Comparison of ENCODE assay signal across 20 mouse cellular contexts in the genomic region with DNA sequence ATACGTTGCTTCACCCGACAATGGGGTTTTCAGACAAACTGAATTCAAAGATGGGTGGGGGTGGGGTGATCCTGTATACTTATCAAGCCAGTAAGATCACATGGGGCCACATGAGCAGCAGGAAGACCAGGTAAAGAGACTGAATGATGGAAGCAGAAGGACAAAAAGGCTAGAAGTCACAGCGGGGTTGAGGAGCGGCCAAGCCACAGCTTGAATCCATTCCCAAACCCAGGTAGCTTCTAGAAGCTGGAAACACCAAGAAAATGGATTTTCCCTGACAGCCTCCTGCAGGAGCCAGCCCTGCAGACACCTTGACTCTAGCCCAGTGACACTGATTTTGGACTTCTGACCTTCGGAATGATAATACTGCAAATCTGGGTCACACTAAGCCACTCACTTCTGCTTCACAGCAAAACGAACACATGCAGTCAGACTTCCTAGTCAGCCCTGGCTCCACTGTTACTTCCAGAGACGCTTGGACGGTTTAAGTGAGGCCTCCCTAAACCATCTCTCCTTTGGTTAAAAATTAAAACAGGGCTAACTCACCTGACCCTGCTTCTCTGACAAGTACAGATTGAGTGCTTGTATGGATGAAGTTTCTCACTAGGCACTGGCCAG. TPM values are rescaled to one million over a fixed set of nuclear protein-coding genes. Genes with fewer than 3 reads are reported as not detected.
DNase-seq lines count a peak whose midpoint lies in the region; ATAC-seq lines count a peak whose summit lies in the region.
"Had no signal": no experiment of that assay in that cellular context is flagged by ENCODE, and none has a peak within 500 bp of the region (broad histone marks: within the 10 kb centered on the region; RNA-seq: fewer than 3 reads in every experiment).

No protein-coding gene starts in this region.

- no peaks in the 10 kb centered on the region for H3K27me3 ChIP-seq in hindbrain, embryonic 10.5 days (ENCODE audit: insufficient read depth, poor library complexity, severe bottlenecking)
- H3K27me3 ChIP-seq in hindbrain, embryonic 12.5 days: no peaks in the 10 kb centered on the region
- H3K27me3 ChIP-seq in forebrain, embryonic 14.5 days (replicated peaks; ENCODE audit: control insufficient read depth, insufficient read depth, low read length): no peaks in the 10 kb centered on the region
- H3K27me3 ChIP-seq: embryonic facial prominence, embryonic 13.5 days; forebrain, embryonic 15.5 days; liver, embryonic 13.5 days had no signal

- 93% methylated on average over 8 of the region's 8 CpGs for WGBS in hindbrain, embryonic 10.5 days
- 87% methylated on average over 8 of the region's 8 CpGs for WGBS in hindbrain, embryonic 12.5 days
- WGBS in forebrain, embryonic 14.5 days: 92% methylated on average over 8 of the region's 8 CpGs

- ATAC-seq in hindbrain, embryonic 12.5 days (ENCODE audit: low FRiP score): no peak
- no peak for ATAC-seq in forebrain, embryonic 14.5 days
- ATAC-seq: forebrain, embryonic 15.5 days; lung, postnatal 0 days had no signal

- peaks cover 67% of the 10 kb centered on the region for H3K36me3 ChIP-seq in hindbrain, embryonic 10.5 days
- peaks cover 49% of the 10 kb centered on the region for H3K36me3 ChIP-seq in hindbrain, embryonic 12.5 days
- H3K36me3 ChIP-seq in forebrain, embryonic 14.5 days (ENCODE audit: control insufficient read depth, insufficient read depth, low read length): peaks cover 48% of the 10 kb centered on the region

- 0 out of 2 replicates have a peak overlapping the region, but pooled peaks have one; percentile 30 for H3K27ac ChIP-seq in hindbrain, embryonic 10.5 days
- H3K27ac ChIP-seq in hindbrain, embryonic 12.5 days: no peak overlapping the region
- H3K27ac ChIP-seq in forebrain, embryonic 14.5 days (ENCODE audit: low read depth, low read length): no peak overlapping the region
- H3K27ac ChIP-seq: forebrain, embryonic 15.5 days; hindbrain, embryonic 14.5 days; layer of hippocampus, adult 2 months; liver, embryonic 13.5 days had no signal

- no peak overlapping the region for H3K9ac ChIP-seq in hindbrain, embryonic 12.5 days
- H3K9ac ChIP-seq in forebrain, embryonic 14.5 days (ENCODE audit: low read length): no peak overlapping the region
- H3K9ac ChIP-seq: embryonic facial prominence, embryonic 13.5 days; forebrain, embryonic 15.5 days; hindbrain, embryonic 14.5 days; liver, embryonic 13.5 days had no signal

- no peak for DNase-seq in hindbrain, embryonic 10.5 days (ENCODE audit: low spot score)
- peak; percentile 34 to 38 for DNase-seq in cerebellum, postnatal 36 days
- DNase-seq in kidney, adult 8-10 months: peak; percentile 53 to 72
- DNase-seq in kidney, postnatal 14 days: peak; percentile 51
- no peak for DNase-seq in forebrain, embryonic 14.5 days (ENCODE audit: low spot score)
- DNase-seq in urinary bladder, postnatal 25 days (ENCODE audit: low spot score): no peak
- DNase-seq: adrenal gland, adult 2 months; gastrocnemius, postnatal 36 days; heart, postnatal 10 days; left cerebral cortex, postnatal 4 days; liver, embryonic 13.5 days; right cerebral cortex, postnatal 25 days; thymus, postnatal 14 days had no signal

- no peak overlapping the region for H3K4me3 ChIP-seq in hindbrain, embryonic 10.5 days
- no peak overlapping the region for H3K4me3 ChIP-seq in hindbrain, embryonic 12.5 days
- H3K4me3 ChIP-seq in forebrain, embryonic 14.5 days (ENCODE audit: low read depth, low read length): no peak overlapping the region
- H3K4me3 ChIP-seq: embryonic facial prominence, embryonic 13.5 days; forebrain, embryonic 15.5 days; layer of hippocampus, adult 2 months; liver, embryonic 13.5 days had no signal

- H3K4me2 ChIP-seq in hindbrain, embryonic 12.5 days (replicated peaks): no peak overlapping the region
- H3K4me2 ChIP-seq in forebrain, embryonic 14.5 days (ENCODE audit: low read length): no peak overlapping the region
- H3K4me2 ChIP-seq: embryonic facial prominence, embryonic 13.5 days; forebrain, embryonic 15.5 days; hindbrain, embryonic 14.5 days; liver, embryonic 13.5 days; midbrain, embryonic 11.5 days had no signal

- peaks cover 40% of the 10 kb centered on the region for H3K4me1 ChIP-seq in hindbrain, embryonic 10.5 days (replicated peaks)
- H3K4me1 ChIP-seq in hindbrain, embryonic 12.5 days: peaks cover 17% of the 10 kb centered on the region
- H3K4me1 ChIP-seq in forebrain, embryonic 14.5 days (ENCODE audit: control insufficient read depth, insufficient read depth, low read length): peaks cover 7% of the 10 kb centered on the region

- H3K9me3 ChIP-seq in hindbrain, embryonic 10.5 days: no peaks in the 10 kb centered on the region
- H3K9me3 ChIP-seq in hindbrain, embryonic 12.5 days (replicated peaks): no peaks in the 10 kb centered on the region
- no peaks in the 10 kb centered on the region for H3K9me3 ChIP-seq in forebrain, embryonic 14.5 days (replicated peaks; ENCODE audit: control insufficient read depth, low read length)
- H3K9me3 ChIP-seq: embryonic facial prominence, embryonic 13.5 days; forebrain, embryonic 15.5 days; liver, embryonic 13.5 days had no signal

RNA-seq across cellular contexts. Expression of a gene that starts 5.1 kb away (rescaled TPM):
- polyA plus RNA-seq in hindbrain, embryonic 10.5 days (2016; fragmentation: Nextera tagmentation; extraction: Ambion mirVana): 55.9 and 56.6 TPM in 2 replicates
- 87.4 and 103 TPM in 2 replicates for polyA plus RNA-seq in hindbrain, embryonic 12.5 days (2016; fragmentation: Nextera tagmentation; extraction: Ambion mirVana)
- 40.8 and 45.7 TPM in 2 replicates for polyA plus RNA-seq in forebrain, embryonic 14.5 days (2014; fragmentation: Nextera tagmentation; extraction: Ambion mirVana)

RNA-seq across cellular contexts. Expression of a gene that starts 8.9 kb away (rescaled TPM):
- 5.1 and 5.8 TPM in 2 replicates for polyA plus RNA-seq in hindbrain, embryonic 10.5 days (2016; fragmentation: Nextera tagmentation; extraction: Ambion mirVana)
- polyA plus RNA-seq in hindbrain, embryonic 12.5 days (2016; fragmentation: Nextera tagmentation; extraction: Ambion mirVana): 10.2 and 12.4 TPM in 2 replicates
- polyA plus RNA-seq in forebrain, embryonic 14.5 days (2014; fragmentation: Nextera tagmentation; extraction: Ambion mirVana): 5.3 and 5.9 TPM in 2 replicates

RNA-seq across cellular contexts. Expression of a gene that starts 28.3 kb away (rescaled TPM):
- 0.26 and 0.37 TPM in 2 replicates for polyA plus RNA-seq in hindbrain, embryonic 10.5 days (2016; fragmentation: Nextera tagmentation; extraction: Ambion mirVana)
- 0.21 TPM in 1 of 2 replicates, not detected in the other for polyA plus RNA-seq in hindbrain, embryonic 12.5 days (2016; fragmentation: Nextera tagmentation; extraction: Ambion mirVana)
- 0.09 TPM in 1 of 2 replicates, not detected in the other for polyA plus RNA-seq in forebrain, embryonic 14.5 days (2014; fragmentation: Nextera tagmentation; extraction: Ambion mirVana)
- polyA plus RNA-seq: adrenal gland, adult 2 months had no signal

RNA-seq across cellular contexts. Expression of a gene that starts 40.7 kb away (rescaled TPM):
- polyA plus RNA-seq in hindbrain, embryonic 10.5 days (2016; fragmentation: Nextera tagmentation; extraction: Ambion mirVana): 8.6 and 8.9 TPM in 2 replicates
- polyA plus RNA-seq in hindbrain, embryonic 12.5 days (2016; fragmentation: Nextera tagmentation; extraction: Ambion mirVana): 10.7 and 11.4 TPM in 2 replicates
- 7.2 and 7.8 TPM in 2 replicates for polyA plus RNA-seq in forebrain, embryonic 14.5 days (2014; fragmentation: Nextera tagmentation; extraction: Ambion mirVana)

Comparison
In these comparisons a context has a peak if more than half of its experiments do, and no peak if none do; other contexts are left out.
1. DNase-seq: peak in cerebellum, postnatal 36 days (2 of 2), kidney, adult 8-10 months (2 of 2) and kidney, postnatal 14 days (single experiment); none in hindbrain, embryonic 10.5 days (single experiment), forebrain, embryonic 14.5 days (single experiment) and urinary bladder, postnatal 25 days (single experiment).